Mouse (Mus musculus): ENCODE data around the gene S100z.

Gene S100z

DNA sequence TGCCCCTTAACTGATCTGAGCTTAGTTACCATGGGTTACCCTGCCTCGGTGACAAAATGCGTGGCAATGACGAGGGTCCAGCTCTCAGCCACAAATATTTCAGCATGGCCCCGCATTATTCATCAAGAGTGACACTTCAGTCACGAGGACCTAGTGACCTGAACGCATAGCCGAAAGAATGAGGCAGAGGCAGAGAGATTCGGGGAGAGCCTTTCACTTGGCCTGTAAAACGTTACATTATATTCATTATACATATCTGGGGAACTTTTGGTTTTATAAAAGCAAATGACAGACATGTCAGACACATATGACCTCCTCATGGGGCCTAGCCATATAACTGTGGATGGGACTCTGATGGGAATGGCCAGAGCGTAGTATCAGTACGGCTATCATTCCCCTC lies 33.7 kb downstream of the S100z start, which contains the start of gene Crhbp:
Crhbp (minus strand) TSS at position 101 of the 400 bp plus-strand sequence.
- DNase-seq (ENCODE audit: low read depth, low spot score), result no peak

DNA sequence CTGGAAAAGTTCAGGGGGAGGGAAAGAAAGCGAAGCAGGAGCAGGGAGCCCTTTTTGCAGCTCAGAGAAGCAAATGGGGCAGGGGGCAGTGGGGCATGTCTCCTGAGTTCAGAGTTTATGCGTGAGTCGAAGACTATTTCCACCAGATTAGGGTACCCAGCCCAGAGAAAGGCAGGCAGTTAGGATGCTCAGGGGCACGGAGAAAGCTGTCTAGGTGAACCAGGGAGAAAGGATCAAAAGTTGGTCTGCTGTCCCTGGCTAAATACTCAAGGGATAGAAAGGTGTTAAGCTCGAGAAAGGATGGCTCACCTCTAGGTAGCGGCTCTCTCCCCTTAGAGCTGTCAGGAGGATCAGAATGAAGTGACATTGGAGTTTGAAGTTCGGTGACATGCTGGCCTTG lies 34.2 kb downstream of the S100z start:
- DNase-seq (ENCODE audit: low read depth, low spot score), result no peak

DNA sequence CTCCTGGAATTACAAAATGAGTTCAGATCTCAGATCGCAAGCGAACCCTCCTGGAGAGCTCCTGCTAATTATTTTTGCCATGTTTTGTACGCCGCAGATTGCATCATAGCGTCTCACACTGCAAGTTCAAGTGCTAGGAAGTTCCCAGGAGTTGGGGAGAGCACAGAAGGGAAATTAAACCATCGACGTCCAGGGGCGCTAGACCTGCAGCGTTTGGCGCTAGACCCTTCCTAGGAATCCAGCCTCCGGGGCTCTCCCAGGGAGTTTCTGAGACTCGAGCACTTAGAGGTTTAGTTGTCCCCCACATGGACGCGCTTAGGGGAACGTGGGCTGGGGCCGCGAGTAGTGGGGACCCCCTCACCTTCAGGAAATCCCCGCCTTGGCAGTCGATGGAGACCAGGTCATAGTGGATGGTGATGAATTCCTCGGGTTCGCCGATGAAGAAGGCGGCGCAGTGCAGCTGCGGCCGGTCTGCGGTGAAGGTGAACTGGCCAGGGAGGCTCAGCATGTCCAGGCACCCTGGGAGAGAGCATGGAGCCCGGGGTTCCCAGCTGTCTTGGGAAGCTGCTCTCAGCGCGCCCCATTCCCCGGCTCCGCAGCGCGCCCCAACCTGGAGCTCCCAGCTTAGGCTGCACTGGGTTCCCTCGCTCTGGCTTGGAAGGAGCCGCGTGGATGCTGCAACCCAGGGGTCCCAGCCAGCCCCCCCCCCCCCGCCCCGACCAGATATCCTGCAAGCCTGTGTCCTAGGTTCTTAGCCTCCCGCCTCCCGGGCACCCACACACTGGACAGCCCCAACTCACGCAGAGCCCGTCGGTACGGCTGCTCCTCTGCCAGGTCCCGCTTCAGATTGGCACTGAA lies 34.9 kb downstream of the S100z start:
- DNase-seq (ENCODE audit: low read depth, low spot score), result peak; percentile 64

DNA sequence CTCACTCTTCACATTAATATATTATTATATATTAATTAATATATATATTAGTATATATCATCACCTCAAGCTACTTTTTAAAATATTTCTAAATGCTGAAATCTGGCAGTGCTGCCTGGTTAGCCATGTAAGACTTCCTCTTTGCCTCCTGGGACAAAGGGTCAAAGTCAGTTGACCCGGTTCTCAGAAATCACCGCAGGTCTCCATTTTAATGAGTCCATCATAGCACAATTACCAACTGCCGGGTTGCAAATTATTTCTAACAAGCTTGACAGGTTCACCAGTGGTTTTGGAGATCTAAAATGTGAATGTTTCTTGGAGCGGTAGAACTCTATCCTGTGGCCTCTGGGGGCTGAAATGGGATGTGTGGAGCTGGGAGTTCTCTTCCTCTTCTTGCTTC lies 35.6 kb downstream of the S100z start:
- DNase-seq (ENCODE audit: low read depth, low spot score), result peak; percentile 45

DNA sequence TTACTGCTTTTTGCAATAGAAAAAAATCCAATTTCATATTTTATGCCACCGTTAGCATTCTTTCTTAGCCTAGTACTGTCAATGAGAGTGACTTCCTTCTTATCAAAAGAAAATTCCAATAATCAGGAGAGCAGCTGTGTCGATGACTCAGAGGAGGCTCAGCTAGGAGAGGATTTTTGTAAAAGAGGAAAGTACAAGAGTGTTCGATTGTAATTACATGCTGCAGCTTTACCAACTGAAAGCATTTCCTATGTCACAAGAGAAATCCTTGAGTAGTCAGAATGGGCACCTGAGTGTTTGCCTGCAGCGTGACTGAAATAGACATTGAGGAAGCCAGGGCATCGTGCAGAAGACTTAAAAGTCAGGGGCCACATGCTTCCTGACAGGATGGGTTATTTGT lies 39.0 kb downstream of the S100z start:
- no peak for DNase-seq (ENCODE audit: low read depth, low spot score)

DNA sequence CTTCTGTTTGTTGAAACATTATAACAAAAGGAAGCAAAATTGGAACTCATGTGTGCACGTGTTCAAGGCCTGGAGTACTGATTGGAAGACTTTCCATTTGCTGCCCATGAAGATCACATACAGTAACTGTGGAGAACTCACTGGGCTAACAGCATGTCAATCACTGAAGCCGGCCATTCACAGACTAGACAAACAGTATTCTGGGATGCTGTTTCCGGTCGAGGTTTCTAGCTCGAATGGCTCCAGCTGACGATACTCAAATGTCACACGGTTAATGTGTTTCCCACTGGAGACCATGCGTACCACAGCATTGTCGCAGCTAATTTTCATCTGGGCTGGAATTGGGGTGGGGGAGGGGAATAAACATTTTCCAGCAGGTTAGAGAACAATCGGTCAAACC lies 46.8 kb downstream of the S100z start:
- DNase-seq (ENCODE audit: low read depth, low spot score), result no peak

DNA sequence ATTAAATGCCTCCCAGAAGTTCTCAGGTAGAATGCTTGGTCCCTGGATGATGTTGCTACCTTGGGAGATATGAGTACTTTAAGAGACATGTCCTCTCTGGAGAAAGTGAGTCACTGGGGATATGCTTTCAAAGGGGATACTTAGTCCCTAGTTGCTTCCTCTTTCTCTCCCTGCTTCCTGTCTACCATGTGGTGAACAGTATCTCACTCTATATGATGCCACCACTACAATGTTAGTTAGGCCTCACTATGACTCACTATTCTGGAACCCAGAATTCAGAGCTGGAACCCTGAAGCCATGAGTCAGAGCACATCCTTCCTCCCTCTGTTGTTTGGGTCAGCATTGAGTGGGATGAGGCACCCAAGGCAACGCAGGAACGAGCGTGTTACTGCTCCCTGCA lies 51.0 kb downstream of the S100z start:
- DNase-seq (ENCODE audit: low read depth, low spot score), result no peak
